Mouse (Mus musculus) cerebellum, adult 2 months (tissue): ENCODE data around the gene Itih2.

Source experiments
- CTCF ChIP-seq: fragments of 200-500 bp; IDR thresholded peaks from 2 replicates; pipeline ENCODE4 v1.5.1; 2011; ENCODE audit warnings: low read depth, mild to moderate bottlenecking, control low read depth, low read length, moderate library complexity, borderline replicate concordance; ENCODE audit not compliant: insufficient read depth
- POLR2A ChIP-seq: fragments of 200-500 bp; IDR thresholded peaks from 2 replicates; pipeline ENCODE4 v1.6.1; 2011; ENCODE audit warnings: low read length, control low read depth, borderline replicate concordance; ENCODE audit not compliant: insufficient read depth

- no peak for TF ChIP-seq CTCF
- TF ChIP-seq POLR2A, result no peak
Measured at GRCm38 (mm10) chr2:10094327-10095100, 36.7 kb downstream of the Itih2 start.
